Mouse (Mus musculus) adrenal gland, adult 8-10 months (tissue): ENCODE data around the gene Pitpnb. TPM values are rescaled to one million over a fixed set of nuclear protein-coding genes. Genes with fewer than 3 reads are reported as not detected.

Source experiments
- DNase-seq: peaks from one replicate; pipeline ENCODE4 v3.0.0; 2022
- total RNA-seq, 4 experiments: library from RNA; stranded (reverse); gene quantifications; 2 replicates each; pipeline ENCODE4 v1.2.4; 2022

The Pitpnb gene
- total RNA-seq, 4 experiments from 2014 or later = 71.1 to 88.0 (median 80.4) TPM

DNA sequence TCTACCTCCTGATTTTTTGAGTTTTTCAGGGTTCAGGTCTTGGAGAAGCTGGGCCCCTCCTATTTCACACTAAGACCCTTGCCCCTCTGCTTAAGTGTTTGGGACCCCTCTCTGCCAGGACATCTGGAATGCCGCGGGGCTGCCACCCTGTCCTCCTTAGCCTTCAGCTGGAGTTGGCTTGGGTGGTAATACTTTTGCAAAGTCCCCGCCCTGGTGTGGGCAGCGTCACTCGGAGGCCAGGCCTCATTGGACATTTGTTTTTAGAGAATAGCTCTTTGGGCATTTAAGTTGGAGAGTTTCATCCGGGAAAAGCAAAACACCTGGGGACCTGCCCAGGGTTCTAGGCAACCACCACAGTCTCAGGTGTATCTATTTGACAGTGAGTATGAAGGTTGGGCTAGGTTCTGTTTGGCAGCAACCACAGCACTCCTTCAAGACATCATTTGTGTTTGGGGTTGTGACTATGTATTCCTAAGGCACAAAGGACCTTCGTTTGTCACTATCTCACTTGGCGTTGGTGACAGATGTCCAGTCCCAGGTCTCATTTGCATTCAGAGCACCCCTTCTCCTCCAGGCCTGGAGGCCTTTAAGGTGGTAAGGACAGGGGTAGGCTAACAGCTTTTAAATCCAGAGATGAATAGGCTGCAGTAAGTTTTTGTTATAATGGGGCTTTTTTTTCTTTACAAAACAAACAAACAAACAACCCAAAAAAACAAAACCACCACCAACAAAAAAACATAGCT lies 91.7 kb downstream of the Pitpnb start:
- no peak for DNase-seq

DNA sequence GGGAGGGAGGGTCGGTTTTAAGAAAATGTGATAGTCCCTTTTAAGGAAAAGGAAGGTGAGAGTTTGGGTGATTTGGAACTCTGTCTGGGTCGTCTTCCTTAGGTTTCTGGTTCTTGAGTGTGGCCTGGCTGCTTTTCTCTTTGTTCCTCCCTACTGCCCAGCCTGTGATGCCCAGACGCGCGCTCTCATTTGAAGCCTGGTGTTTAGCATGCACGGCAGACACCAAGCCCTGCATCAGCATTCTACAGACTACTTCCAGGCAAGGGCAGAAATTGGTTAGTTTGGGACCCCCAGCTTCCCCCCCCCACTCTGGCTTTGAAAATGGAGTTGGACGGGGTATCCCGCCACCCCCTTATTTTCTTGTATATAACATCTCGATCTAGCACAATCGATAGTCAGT lies 92.4 kb downstream of the Pitpnb start:
- DNase-seq = no peak

DNA sequence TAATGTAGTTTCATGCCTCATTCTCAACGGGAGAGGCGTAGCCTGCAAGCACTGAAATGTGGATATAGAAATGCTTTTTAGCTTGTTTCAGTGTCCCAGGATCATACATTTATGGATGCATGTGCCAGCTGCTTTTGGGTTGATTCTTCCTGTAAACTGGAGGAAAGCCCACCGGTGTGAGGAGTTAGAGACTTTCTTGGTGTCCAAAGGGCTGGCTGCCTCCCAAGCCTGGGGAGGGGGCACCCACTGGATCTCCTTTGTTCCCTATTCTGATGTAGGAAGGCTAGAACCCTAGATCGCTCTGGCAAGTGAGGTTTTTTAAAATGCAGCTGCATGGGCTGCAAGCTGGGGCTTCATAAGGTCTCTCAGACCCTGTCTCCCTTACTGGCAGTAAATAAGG lies 93.1 kb downstream of the Pitpnb start:
- DNase-seq = no peak

DNA sequence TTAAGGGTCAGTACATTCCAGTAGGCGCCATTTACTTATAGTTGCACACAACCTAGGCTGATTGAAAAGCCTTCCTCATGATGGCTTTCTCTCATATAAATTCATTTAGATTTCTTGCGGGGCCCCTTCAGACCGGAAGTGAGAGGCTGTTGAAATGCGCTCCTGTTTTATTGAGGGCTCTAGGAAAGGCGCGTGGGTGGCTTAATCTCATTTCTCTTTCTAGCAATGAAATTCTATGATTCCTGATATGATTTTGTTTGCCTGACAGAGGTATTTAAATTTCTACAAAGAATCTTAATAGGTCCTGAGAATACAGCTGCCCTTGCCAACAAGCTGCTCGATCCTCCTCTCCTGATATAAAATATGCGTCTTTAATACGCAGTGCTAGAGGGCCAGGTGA lies 95.2 kb downstream of the Pitpnb start:
- DNase-seq = no peak

DNA sequence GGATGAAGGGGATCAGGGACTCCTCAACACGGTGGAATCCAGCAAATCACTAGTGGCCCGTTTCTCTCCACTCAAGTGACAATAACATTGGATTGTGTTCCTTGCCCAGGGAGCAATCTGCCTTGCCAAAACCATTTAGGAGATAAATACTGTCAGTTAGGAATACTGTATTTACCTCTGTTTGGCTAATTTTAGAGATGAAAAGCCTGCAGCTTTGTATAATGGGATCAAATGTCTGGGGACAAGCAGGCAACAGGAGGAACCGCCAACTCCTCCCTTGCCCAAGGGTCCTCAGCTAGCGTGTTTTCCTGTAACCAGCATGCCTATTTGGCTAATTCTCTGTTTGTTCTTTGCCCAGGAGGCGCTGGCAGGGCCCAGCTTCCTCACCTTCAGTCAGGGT lies 95.7 kb downstream of the Pitpnb start:
- no peak for DNase-seq

DNA sequence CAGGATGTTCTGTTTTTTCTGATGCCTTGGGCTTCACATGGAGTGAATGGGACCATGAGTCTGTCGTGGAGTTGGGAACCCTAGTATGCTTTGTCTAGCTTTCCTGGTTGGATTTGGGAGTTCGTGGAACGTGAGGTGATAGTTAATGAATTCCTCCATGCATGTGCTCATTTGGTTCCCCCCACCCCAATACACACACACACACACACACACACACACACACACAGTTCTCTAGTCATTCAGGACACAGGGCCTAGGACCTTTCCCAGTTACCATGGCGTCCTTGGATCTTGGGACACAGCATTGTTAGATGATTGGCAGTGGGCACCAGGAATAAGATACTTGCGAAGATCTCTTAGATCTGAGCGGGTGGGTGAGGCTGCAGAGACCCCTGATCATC lies 98.3 kb downstream of the Pitpnb start:
- DNase-seq = no peak

- no peak for DNase-seq
Measured at GRCm38 (mm10) chr5:111429726-111430125, 99.2 kb downstream of the Pitpnb start.

DNA sequence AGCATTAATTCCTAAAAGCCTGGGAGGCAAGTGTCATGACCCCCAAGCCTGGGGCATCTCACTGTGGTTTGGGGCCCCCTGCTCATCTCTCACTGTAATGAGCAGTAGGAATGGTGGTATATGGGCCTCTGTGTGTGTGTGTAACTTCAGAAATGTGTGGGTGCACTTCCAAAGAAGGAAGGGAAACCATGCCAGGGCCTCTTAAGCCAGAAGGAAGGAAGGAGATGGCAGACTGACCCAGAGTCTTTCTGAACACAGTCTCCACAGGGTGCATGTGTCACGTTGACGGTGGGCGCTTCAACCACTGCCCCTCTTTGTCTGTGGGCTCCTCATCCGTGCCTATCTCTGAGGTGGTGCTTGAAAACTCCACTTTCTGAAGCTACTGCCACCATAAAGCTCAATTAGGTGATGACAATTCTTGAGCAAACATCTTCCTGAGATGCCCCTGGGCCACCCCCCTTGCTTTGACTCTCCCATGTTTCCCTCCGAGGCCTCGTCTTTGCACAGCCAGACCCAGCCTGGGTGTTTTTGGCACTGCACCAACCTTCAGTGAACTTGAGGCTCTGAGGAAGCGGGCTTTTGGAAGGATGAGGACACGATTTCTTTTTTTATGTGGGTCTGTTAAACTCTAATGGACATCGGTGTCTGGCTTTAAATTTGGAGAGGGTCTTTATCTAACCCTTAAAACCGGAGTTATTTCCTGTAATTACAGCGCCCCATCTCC lies 100.6 kb downstream of the Pitpnb start:
- DNase-seq = no peak

GRCm38 (mm10) chr5:111432842-111433241 lies 102.3 kb downstream of the Pitpnb start:
- no peak for DNase-seq

DNA sequence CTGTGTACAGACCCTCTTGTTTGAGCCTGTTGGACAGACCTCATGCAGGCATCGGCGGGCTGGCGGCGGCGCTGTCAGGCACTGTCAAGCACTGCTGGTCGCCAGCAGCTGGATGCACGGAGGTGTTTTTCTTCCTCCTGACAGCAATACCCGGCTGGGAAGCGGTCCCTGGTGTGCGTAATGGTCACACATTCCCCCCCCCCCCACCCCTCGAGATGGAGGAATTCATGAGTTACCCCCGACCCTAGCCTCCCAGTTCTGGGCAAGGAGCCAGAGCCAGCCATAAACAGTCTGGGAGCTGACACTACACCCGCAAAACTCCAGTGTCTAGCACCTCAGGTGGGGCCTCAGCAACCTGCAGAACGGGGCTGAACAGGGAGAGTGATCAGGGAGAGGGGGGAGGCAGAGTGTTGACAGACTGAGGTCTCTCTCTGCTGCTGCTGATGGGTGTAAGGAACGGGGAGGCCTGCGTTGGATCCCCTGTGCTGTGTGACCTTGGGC lies 103.8 kb downstream of the Pitpnb start:
- no peak for DNase-seq

- DNase-seq = no peak
Measured at GRCm38 (mm10) chr5:111436260-111436659, 105.7 kb downstream of the Pitpnb start.

DNA sequence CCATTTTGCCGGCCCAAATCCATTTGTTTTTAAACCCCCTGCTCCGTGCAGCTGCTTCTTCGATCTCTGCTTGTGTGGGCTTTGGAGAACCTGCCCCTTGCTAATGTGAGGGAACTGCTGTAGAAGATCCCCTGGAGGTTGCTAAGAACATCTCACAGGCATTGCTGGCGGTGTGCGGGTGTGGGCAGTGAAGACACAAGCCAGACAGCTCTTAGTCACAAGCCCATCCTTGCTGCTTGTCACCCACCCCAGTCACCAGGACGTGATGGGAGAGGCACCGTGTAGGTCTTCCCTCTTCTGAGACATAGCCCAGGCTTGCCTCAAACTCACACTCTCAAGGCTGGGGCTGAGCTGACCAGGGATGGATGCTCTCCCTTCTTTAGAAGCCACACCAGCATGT lies 106.6 kb downstream of the Pitpnb start:
- no peak for DNase-seq

Other genes starting within 250 kb of the Pitpnb start
- 1 to 10 TPM; 2.9 to 4.9 (median 3.7) TPM for gene Mn1, start 86.6 kb downstream of the Pitpnb start, total RNA-seq